Mouse (Mus musculus) mesoderm, embryonic 11.5 days (tissue): ENCODE results near the gene St3gal2.
"Not testable (repeated sequence)": the region's sequence is repeated elsewhere in the genome, so short reads cannot be mapped to it uniquely, and the experiment has no call there.

ENCODE experiments used
- DNase-seq: peaks from one replicate; pipeline ENCODE4 v3.0.0-alpha.2; 2012; ENCODE audit warnings: low read depth, low spot score

The St3gal2 gene

GRCm38 (mm10) chr8:110919341-110920031 lies at the start of gene St3gal2:
St3gal2 (plus strand) TSS chr8:110919922.
- DNase-seq: peak; percentile 97

- no peak for DNase-seq
These were observed 49.2 kb upstream of the St3gal2 start for GRCm38 (mm10) chr8:110870501-110870900.

- no peak for DNase-seq
These were observed 41.9 kb upstream of the St3gal2 start for GRCm38 (mm10) chr8:110877862-110878261.

DNA sequence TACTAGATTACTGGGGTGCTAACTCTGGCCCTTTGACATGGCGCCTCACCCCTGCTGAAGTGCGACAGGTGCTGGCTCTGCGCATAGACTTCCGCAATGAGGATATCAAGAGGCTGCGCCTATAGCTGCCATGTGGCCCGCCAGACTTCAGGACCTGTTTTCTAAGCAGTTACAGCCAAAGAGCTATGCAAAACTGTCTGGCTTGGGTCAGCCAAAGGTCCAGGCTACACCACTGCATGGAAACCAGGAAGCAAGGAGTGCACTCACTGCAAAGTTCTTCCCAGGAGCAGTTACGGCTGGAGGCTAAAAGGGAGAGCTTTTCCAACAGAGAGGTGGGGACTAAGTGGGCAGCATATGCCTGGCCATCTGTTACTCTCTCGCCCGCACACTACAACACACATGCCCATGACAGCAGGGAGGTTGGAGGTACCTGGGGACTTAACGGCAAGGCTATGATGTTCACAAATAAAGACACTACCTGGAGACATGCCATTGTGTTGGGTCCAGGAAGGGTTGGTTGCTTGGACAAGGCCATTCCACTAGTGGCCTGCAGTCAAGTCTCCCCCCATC lies 37.9 kb upstream of the St3gal2 start:
- DNase-seq: no peak

DNA sequence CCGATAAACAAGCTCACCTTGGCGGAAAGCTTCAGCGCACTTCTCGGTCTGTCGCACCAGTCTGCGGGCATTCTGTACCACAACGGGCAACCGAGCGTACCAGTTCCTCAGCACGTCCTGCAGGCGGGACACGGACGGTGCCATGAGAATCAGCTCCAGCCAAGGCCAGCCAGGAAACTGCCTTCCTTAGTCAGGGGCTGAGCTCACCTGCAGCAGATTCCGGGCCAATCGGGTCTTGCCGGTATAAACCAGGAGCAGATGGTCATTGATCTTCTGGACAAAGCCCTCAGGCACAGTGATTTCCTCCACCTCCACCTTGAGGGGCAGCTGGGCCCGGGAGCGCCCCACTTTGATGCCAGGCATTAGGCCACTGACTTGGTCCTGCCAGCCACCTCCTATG lies 35.9 kb upstream of the St3gal2 start:
- DNase-seq: no peak

- no peak for DNase-seq
These were observed 33.1 kb upstream of the St3gal2 start for GRCm38 (mm10) chr8:110886634-110887033.

- no peak for DNase-seq
These were observed 32.2 kb upstream of the St3gal2 start for GRCm38 (mm10) chr8:110887551-110887950.

- no peak for DNase-seq
These were observed 31.3 kb upstream of the St3gal2 start for GRCm38 (mm10) chr8:110888441-110888840.

DNA sequence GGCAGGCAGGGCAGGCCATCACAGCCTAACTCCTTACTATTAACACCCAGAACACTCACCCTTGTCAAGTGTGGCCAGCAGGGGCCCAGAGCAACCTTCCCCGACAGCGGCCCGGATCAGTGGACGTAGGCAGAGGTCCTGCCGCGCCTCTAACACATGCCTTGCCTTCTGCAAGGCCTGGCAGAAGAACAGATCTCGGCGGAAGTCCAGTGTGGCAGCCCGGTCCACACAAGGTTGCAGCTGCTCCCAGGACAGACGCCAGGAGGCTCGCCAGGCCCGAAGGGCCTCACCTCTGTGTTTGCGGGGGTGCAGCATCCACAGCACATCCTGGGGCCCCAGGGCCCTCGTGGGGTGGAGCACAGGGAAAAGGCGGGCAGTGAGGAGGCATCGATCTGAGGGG lies 30.9 kb upstream of the St3gal2 start:
- no peak for DNase-seq

DNA sequence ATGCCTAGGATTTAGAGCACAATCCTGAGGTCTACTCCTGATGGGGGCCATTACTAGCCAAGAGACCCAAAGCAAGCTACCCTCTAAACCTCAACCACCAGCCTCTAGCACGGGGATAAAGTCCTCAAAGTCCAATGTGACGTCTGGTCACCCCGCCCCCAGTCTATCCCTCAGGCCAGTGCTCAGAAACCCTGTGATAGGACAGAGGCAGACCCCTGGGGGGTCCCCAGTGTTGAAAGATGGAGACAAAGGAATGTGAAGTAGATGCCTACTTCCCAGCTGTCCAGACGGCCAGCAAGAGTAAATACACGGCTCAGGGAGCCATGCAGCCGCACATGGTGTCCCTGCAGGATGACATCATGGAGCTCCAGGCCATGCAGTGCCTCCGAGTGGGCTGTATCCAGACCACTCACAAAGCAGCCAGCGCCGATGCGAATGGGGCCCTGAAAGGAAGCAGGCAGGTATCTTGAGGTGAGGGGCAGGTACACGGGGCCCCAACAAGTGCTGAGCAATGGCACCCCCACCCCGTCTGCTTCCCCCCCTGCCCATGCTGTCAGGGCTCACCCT lies 29.7 kb upstream of the St3gal2 start:
- DNase-seq: peak; percentile 9

- no peak for DNase-seq
These were observed 27.7 kb upstream of the St3gal2 start for GRCm38 (mm10) chr8:110892040-110892439.

DNA sequence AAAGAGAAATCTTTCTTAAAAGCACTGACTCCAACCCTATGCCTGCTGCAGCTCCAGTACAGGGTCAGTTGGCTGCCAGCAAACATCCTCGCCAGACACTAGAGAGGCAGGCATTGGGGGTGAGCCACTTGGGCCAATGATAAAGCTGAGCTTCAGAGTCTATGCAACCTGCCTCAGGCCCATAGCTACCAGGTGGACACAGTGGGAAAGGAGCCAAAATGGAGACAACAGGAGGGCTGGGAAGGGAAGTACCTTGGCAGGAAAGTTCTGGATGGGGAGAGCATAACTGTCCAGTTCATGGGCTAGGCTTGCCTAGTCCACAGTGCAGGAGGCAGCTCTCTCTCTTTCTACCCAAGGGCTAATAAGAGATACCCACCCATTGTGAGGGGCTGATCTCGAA lies 26.8 kb upstream of the St3gal2 start:
- no peak for DNase-seq

- DNase-seq: no peak
These were observed 24.9 kb upstream of the St3gal2 start for GRCm38 (mm10) chr8:110894851-110895250.

- no peak for DNase-seq
These were observed 24.5 kb upstream of the St3gal2 start for GRCm38 (mm10) chr8:110895254-110895653.

DNA sequence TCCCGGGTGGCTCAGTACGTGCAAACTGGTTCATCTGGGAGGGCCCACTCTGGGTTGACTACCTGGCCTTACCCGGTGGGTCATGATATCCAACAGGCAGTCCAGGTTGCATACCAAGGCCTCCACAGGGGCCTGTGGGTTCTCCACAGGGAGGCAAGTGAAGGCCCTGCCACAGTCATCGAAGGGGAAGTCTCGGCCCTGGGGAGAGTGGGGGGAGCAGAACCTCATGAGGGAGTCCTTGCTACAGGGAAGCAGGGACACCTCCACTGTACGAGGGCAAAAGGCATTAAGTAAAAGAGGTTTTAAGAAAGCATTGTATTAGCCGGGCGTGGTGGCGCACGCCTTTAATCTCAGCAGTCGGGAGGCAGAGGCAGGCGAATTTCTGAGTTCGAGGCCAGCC lies 23.9 kb upstream of the St3gal2 start:
- no peak for DNase-seq

- DNase-seq: no peak
These were observed 22.2 kb upstream of the St3gal2 start for GRCm38 (mm10) chr8:110897495-110897894.

GRCm38 (mm10) chr8:110901056-110901455 lies 18.7 kb upstream of the St3gal2 start:
- DNase-seq: no peak

DNA sequence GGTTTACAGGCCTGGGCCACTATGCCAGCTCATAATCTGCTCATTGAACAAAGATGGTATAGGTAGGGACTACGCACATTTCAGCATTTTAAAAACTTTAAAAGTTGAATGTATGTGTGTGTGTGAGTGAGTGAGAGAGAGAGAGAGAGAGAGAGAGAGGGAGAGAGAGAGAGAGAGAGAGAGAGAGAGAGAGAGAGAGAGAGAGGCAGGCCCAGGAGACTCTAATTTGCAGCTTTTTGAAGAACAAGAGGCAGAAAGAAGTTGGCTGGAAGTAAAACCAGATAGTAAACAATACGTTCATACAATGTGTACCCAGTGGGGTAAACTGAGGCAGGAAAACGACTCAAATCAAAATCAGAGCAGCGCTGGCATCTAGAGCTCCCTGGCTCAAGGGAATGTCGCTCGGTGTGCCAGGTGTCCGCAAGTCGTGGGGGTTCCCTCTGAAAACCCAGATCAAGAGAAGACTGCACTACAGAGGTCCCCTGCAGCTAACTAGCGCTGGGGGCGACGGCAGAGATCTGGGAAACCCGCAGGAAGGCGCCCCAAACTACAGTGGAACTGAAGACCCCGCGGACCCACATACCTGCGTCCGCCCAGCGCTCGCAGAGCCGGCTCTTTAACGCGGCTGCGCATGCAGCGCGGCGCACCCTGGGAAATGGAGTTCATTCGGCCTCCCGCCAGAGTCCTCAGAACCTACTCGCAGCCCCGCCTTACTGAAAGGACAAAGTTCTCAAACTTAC lies 17.7 kb upstream of the St3gal2 start, which contains the start of gene Fuk:
Gene Fuk, minus strand, starts transcription at position 650 of the 740 bp plus-strand sequence.
- peak; percentile 81 for DNase-seq

DNA sequence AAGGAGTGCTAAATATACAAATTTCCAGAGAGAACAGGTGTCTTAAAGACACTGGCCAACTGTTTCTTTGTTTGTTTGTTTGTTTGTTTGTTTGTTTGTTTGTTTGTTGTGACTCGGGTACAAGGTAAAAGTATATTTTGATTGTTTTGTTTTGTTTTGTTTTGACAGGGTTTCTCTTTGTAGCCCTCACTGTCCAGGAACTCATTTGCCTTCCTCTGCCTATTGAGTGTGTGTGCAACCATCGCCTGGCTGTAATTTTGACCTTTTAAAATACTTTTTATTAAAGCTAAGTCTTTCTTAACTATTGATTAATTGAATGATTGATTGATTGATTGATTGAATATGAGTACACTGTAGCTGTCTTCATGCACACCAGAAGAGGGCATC lies 17.1 kb upstream of the St3gal2 start:
- DNase-seq: no peak

GRCm38 (mm10) chr8:110905404-110905803 lies 14.3 kb upstream of the St3gal2 start:
- DNase-seq: no peak

GRCm38 (mm10) chr8:110906682-110907081 lies 13.0 kb upstream of the St3gal2 start:
- DNase-seq: no peak

DNA sequence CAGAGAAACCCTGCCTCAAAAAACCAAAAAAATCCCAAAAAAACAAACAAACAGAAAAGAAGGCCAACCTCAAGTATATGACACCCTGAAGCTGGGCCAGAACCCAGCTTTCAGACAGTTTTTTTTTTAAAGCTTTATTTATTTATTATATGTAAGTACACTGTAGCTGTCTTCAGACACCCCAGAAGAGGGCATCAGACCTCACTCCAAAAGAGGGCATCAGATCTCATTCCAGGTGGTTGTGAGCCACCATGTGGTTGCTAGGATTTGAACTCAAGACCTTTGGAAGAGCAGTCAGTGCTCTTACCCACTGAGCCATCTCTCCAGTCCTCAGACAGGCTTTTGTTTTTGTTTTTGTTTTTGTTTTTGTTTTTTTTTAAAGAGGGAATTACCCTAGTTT lies 9.9 kb upstream of the St3gal2 start:
- DNase-seq: not testable (repeated sequence)
